Mouse (Mus musculus): ENCODE results near the gene Spin2-ps6.
"Not testable (repeated sequence)": the region's sequence is repeated elsewhere in the genome, so short reads cannot be mapped to it uniquely, and the experiment has no call there.

Spin2-ps6 gene

DNA sequence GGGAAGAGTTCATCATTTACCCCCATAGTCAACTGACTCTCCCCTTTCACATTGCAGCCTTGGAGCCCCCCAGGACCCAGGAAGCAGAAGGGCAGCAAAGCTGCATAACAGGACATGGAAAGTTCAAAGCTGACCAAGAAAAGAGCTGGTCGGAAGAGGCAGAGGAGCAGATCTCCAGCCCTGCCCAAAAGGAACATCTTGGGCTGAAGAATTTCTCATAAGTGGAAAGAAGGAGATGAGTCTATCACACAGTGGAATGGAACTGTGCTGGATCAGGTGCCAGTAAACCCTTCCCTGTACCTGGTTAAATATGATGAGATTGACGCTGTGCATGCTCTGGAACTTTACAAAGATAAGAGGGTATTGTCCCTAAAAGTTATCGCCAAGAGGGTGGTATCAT is at the start of gene Spin2-ps6:
Gene Spin2-ps6 (plus strand): TSS at position 301 of the 400 bp plus-strand sequence.
- DNase-seq (ENCODE audit: low spot score), result not testable (repeated sequence)

Data from layer of hippocampus, adult 11-12 months (tissue).